Mouse (Mus musculus) embryonic stem cell, embryonic (primary cell): ENCODE data around the gene Slc24a3.

Source experiments
- CTCF ChIA-PET, 4 experiments: fragments of 300-600 bp in 2 of 4; fragments of 350-600 bp in 2 of 4; sonication (Branson Sonifier 250); formaldehyde crosslinking; loops; one replicate each; lab custom pipeline; 2022; ENCODE audit warnings: inconsistent platforms in 2 of 4; lab: Charles Lee
- POLR2A ChIA-PET, 4 experiments: fragments of 300-600 bp in 2 of 4; fragments of 350-600 bp in 2 of 4; sonication (Branson Sonifier 250); formaldehyde crosslinking; loops; one replicate each; lab custom pipeline; 2022; ENCODE audit warnings: antibody characterized with exemption in 4 of 4, inconsistent platforms in 1 of 4; lab: Charles Lee

Slc24a3 gene

GRCm38 (mm10) chr2:145167664-145168360 is at the start of gene Slc24a3:
Slc24a3 (plus strand) TSS chr2:145167754.
- ChIA-PET POLR2A (interaction anchor here in 1 of 4 experiments (0.5 kb wide), 1 partner anchor 224 kb away, joined by 3 read pairs; no protein-coding TSS in a partner anchor), CTCF (interaction anchor here in 2 of 4 experiments (0.5 to 0.7 kb wide), 2 partner anchors 41 to 420 kb away, joined by 3 read pairs; no protein-coding TSS in a partner anchor)

DNA sequence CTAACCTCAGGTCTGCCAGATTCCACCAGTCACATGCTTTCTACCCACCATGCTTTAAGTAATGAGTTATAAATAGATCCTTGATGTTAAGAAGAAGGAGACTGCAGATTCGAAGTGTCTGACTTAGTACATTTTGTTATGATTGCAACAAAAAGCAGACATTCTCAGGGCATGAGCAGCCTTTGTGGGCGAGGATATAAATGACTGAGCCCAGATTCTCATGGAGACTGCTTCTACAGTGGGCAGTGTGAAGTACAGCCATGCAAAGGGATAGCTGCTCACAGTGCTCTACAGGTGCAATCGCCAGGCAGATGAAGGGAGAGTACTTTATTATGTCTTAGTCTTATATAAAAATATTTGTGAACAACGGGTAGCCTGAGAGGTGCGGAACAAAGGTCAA is 49.8 kb upstream of the Slc24a3 start:
- ChIA-PET CTCF (no interaction called here), POLR2A (no interaction called here)

- ChIA-PET POLR2A (interaction anchor here in 1 of 4 experiments (0.6 kb wide), 1 partner anchor 430 kb away, joined by 3 read pairs; no protein-coding TSS in a partner anchor), CTCF (no interaction called here)
These were observed 39.8 kb upstream of the Slc24a3 start for GRCm38 (mm10) chr2:145127747-145128146.

DNA sequence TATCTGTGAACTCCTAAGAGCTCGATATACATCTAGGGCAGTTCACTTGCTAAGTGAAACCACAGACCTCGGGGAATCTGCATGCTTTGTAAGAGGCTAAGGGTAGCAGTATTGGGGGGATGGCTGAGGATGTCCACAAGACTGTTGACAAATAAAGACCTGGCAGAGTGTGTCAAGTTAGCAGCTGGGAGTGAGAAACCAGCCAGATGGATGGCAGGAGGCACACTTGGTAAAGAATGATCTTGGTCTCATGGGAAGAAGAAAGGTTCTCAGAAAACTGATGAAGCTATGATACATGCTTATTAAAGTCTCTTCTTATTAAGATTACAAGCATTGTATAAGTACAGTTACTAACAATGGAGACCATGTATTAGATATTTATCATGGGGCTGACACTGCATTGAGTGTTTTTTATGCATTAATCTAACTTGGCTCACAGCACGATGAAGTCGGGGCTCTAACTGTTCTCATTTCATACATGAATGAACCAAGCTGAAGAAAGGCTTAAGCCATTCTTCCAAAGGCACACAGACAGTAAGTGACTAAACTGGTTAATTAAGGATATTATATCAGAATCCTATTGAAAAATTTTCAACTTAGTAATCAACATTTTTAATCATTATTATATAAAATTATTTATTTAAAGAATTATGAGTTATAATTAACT is 30.8 kb upstream of the Slc24a3 start:
- CTCF ChIA-PET = no interaction called here
- POLR2A ChIA-PET = no interaction called here

DNA sequence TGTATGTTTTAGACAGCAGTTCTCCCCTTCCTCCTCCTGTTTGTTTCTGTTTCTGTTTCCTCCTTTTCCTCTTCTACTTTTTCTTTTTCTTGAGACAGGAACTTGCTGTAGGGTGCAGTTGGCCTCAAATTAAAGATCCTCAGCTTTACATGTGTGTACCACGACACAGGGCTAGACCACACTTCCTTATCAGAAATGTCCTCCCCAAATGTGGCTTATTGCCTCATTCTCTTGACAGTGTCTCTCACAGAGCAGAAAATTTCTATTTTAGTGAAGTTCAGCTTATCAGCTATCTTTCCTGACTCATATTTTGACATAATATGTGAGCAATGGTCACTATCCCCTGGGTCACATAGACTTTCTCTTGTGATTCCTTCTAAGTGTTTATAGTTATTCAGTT is 17.1 kb upstream of the Slc24a3 start:
- ChIA-PET POLR2A (no interaction called here), CTCF (no interaction called here)

DNA sequence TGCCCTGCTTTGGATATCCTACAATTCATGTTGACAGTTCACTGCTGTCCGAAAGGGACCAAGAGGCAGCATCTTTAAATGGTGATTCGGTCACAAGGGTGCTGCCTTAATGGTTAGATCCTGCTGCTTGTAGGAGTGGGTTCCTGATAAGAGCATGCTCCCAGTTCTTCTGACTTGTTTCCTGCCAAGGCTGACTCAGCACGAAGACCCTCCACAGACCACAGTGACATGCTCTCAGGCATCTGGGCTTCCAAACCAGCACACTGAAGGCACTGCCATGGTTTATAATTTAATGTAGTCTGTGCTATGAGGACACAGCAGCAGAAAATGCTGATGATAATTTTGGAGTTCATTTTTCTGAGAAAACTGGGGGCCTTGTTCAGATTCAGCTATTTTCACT is 16.7 kb upstream of the Slc24a3 start:
- ChIA-PET CTCF (no interaction called here), POLR2A (no interaction called here)

DNA sequence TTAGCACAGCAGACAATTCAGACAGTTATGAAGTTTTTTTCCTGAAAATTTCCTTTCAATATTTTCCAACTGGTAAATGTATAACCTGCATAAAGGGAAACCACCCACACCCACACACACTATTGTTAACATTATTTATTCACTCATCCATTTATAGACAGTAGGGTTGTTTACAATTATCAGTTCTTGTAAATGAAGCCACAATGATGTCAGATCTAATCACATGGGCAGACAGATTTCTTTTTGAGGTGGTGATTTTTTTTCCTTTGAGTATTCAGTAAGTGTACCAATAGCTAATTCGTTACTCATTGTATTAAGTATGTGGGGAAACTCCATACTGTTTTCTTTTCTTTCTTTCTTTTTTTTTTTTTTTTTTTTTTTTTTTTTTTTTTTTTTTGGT is 15.3 kb upstream of the Slc24a3 start:
- POLR2A ChIA-PET = no interaction called here

DNA sequence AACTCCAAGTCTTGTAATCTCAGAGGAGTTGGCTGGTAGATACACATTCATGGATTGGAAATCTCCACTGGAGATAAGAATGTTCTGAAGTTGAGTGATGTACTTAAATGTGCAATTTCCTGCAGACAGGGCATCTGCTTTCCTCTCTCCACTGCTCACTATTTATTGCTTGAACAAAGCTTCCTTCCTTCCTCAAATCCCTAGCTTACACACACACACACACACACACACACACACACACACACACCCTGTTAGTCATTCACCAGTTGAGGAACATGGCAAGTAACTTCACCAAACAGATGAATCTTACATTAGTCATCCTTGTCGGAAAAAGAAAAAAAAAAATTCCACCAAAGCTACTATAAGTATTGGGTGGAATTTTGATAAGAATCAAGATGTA is 8.6 kb upstream of the Slc24a3 start:
- CTCF ChIA-PET = interaction anchor here in 2 of 4 experiments (0.6 kb wide), 2 partner anchors 37 to 172 kb away, joined by 3 read pairs; no protein-coding TSS in a partner anchor
- POLR2A ChIA-PET = interaction anchor here in 1 of 4 experiments (0.7 kb wide), 1 partner anchor 46 kb away, joined by 3 read pairs; no protein-coding TSS in a partner anchor

More for the DNA sequence above, 15.3 kb upstream of the Slc24a3 start:
- CTCF ChIA-PET = no interaction called here

GRCm38 (mm10) chr2:145161046-145161700 is 6.4 kb upstream of the Slc24a3 start:
- ChIA-PET POLR2A (interaction anchor here in 1 of 4 experiments (0.8 kb wide), 1 partner anchor 561 kb away, joined by 3 read pairs; the partner anchor contains the start of gene Dtd1), CTCF (interaction anchor here in 3 of 4 experiments (0.5 to 1.8 kb wide), 11 partner anchors 14 to 699 kb away, joined by 3 to 6 read pairs (median 3); no protein-coding TSS in a partner anchor)

- ChIA-PET CTCF (interaction anchor here in 2 of 4 experiments (0.6 to 0.8 kb wide), 2 partner anchors 352 to 449 kb away, joined by 3 to 4 read pairs; no protein-coding TSS in a partner anchor), POLR2A (no interaction called here)
These were observed 3.5 kb upstream of the Slc24a3 start for GRCm38 (mm10) chr2:145164086-145164485.

- POLR2A ChIA-PET = no interaction called here
- CTCF ChIA-PET = no interaction called here
These were observed 3.0 kb upstream of the Slc24a3 start for GRCm38 (mm10) chr2:145164562-145164961.

DNA sequence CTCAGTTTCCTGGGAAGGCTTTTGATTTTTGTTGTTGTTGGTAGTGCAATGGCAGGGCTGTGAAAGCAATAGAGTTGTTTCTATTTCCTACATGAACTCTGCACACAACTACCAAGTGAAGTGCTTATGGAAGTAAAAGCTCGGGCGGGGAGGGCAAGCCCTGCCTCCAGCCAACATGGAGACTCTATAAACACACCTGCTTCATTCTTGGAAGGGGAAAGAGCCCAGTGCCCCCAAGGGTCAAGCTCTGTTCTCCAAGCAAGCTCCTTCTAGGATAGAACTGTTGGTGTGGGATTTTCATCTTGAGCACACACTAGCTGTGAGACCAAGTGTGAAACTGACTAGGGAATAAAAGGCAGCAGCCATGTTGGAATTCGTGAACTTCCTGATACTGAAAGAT is 2.5 kb upstream of the Slc24a3 start:
- POLR2A ChIA-PET = no interaction called here
- CTCF ChIA-PET = no interaction called here

GRCm38 (mm10) chr2:145165854-145166253 is 1.7 kb upstream of the Slc24a3 start:
- POLR2A ChIA-PET = no interaction called here
- CTCF ChIA-PET = no interaction called here

- CTCF ChIA-PET = interaction anchor here (0.5 to 0.9 kb wide), 5 partner anchors 42 to 421 kb away, joined by 3 read pairs; no protein-coding TSS in a partner anchor
- POLR2A ChIA-PET = interaction anchor here in 1 of 4 experiments (0.5 kb wide), 1 partner anchor 224 kb away, joined by 3 read pairs; no protein-coding TSS in a partner anchor
These were observed 397 bp upstream of the Slc24a3 start for GRCm38 (mm10) chr2:145167051-145167663.

- ChIA-PET CTCF (no interaction called here), POLR2A (no interaction called here)
These were observed 934 bp downstream of the Slc24a3 start for GRCm38 (mm10) chr2:145168405-145168971.

GRCm38 (mm10) chr2:145172978-145173655 is 5.6 kb downstream of the Slc24a3 start:
- ChIA-PET CTCF (interaction anchor here in 2 of 4 experiments (0.5 to 0.6 kb wide), 2 partner anchors 13 to 373 kb away, joined by 3 to 5 read pairs; no protein-coding TSS in a partner anchor), POLR2A (no interaction called here)

DNA sequence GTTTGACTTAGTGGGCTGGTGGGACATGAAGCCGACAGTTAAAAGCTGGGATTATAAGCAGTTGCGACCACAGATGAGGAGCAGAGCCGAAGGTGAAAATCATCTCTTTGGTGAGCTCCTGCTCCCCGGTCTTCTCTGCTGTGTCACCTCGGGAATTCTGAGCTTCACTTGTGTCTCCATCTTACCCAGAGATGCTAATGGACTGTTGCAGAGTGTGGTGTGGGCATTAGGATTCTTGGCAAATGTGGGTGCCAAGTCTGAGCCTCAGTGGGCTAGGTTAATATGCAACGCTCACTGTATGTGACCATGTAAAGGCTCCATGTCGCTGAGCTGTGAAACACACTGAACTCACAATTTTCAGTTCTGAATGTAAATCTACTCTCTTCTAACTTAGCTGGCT is 7.5 kb downstream of the Slc24a3 start:
- CTCF ChIA-PET = interaction anchor here in 1 of 4 experiments (1.2 kb wide), 1 partner anchor 14 kb away, joined by 4 read pairs; no protein-coding TSS in a partner anchor
- POLR2A ChIA-PET = no interaction called here

- ChIA-PET POLR2A (no interaction called here), CTCF (no interaction called here)
These were observed 14.9 kb downstream of the Slc24a3 start for GRCm38 (mm10) chr2:145182410-145182809.
